Mouse (Mus musculus): Measurements from ENCODE around the gene Vmn2r47. TPM values are rescaled to one million over a fixed set of nuclear protein-coding genes. Genes with fewer than 3 reads are reported as not detected.
"Not testable (repeated sequence)": the region's sequence is repeated elsewhere in the genome, so short reads cannot be mapped to it uniquely, and the experiment has no call there.

Vmn2r47 gene
- total RNA-seq (2021) = not detected
- long read RNA-seq, experiment 1 = 0 reads
- long read RNA-seq, experiment 2 = 0 reads

DNA sequence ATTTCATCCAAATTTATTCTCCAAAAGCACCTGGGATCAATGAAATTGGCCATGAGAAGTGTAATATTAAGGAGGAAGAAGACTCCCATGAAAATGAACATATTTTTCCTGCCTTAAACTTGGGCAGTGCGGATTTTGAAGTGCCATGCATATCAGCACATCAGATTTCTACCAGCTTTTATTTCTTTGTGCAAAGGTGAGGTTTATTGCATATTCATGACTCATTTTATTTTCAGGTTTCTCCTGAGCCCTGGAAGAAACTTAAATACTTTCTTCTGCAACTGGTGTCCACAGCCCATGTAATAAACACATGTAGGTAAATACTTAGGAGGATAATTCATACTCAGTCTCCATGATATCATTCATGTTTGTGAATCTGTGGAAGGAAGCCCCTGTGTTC, at the start of gene Vmn2r47:
Gene Vmn2r47, minus strand, starts transcription at position 101 of the 400 bp plus-strand sequence.
- not testable (repeated sequence) for DNase-seq (ENCODE audit: low spot score in 2 of 2)

- not testable (repeated sequence) for DNase-seq (ENCODE audit: low spot score in 2 of 2)
Measured at GRCm38 (mm10) chr7:9770471-9770870, 70.7 kb downstream of the Vmn2r47 start, which contains the start of gene Vmn2r46. Vmn2r46 (minus strand) TSS chr7:9770571.

Other genes with a start within 250 kb of the Vmn2r47 start
- not detected for gene Vmn2r46, start 70.8 kb downstream of the Vmn2r47 start, total RNA-seq (2021)
- not detected for gene Vmn2r48, start 112.3 kb upstream of the Vmn2r47 start, total RNA-seq (2021)
- not detected for gene Vmn2r49, start 150.9 kb upstream of the Vmn2r47 start, total RNA-seq (2021)
- not detected for gene Vmn2r50, start 212.0 kb upstream of the Vmn2r47 start, total RNA-seq (2021)